Mouse (Mus musculus) heart, embryonic 12.5 days (tissue): ENCODE results near the gene Cog3. TPM values are rescaled to one million over a fixed set of nuclear protein-coding genes. Genes with fewer than 3 reads are reported as not detected.

ENCODE experiments used
- ATAC-seq: fragments of 200-750 bp; cut with Nextera tagmentation; 2 replicates; pipeline ENCODE4 v1.8.0; 2017; ENCODE audit warnings: moderate TSS enrichment, moderate library complexity; ENCODE audit not compliant: insufficient number of reproducible peaks, low FRiP score
- H3K27ac ChIP-seq: fragments of 300-500 bp; sonication (generic); 2 replicates; pipeline ENCODE4 v1.5.1; 2016; ENCODE audit warnings: mild to moderate bottlenecking, moderate library complexity; ENCODE audit not compliant: poor library complexity, severe bottlenecking
- H3K27me3 ChIP-seq: fragments of 300-500 bp; sonication (generic); replicated peaks from 2 replicates; pipeline ENCODE4 v1.6.1; 2016; ENCODE audit warnings: mild to moderate bottlenecking, moderate library complexity
- H3K36me3 ChIP-seq: fragments of 300-500 bp; sonication (generic); 2 replicates; pipeline ENCODE4 v1.6.1; 2016; ENCODE audit warnings: mild to moderate bottlenecking, moderate library complexity
- H3K4me1 ChIP-seq: fragments of 300-500 bp; sonication (generic); replicated peaks from 2 replicates; pipeline ENCODE4 v1.6.1; 2016; ENCODE audit warnings: mild to moderate bottlenecking
- H3K4me2 ChIP-seq: fragments of 300-500 bp; sonication (generic); 2 replicates; pipeline ENCODE4 v1.6.1; 2016; ENCODE audit warnings: mild to moderate bottlenecking, moderate library complexity
- H3K4me3 ChIP-seq: fragments of 300-500 bp; sonication (generic); 2 replicates; pipeline ENCODE4 v1.5.1; 2016; ENCODE audit warnings: mild to moderate bottlenecking
- H3K9ac ChIP-seq: fragments of 300-500 bp; sonication (generic); 2 replicates; pipeline ENCODE4 v1.6.1; 2016; ENCODE audit warnings: mild to moderate bottlenecking, moderate library complexity
- H3K9me3 ChIP-seq: fragments of 300-500 bp; sonication (generic); replicated peaks from 2 replicates; pipeline ENCODE4 v1.6.1; 2016; ENCODE audit warnings: mild to moderate bottlenecking, moderate library complexity
- WGBS: fragments of 180-500 bp; shearing (Covaris S2); methylation state at CpG from one replicate; pipeline ENCODE4 v1.1.7; 2016; 5-methylcytosine and 5-hydroxymethylcytosine counted together
- polyA plus RNA-seq: library from polyadenylated mRNA; unstranded; fragments of >200 nt; fragmentation: Nextera tagmentation; extraction: Ambion mirVana; gene quantifications from 2 replicates; pipeline ENCODE4 v1.2.1, GENCODE M21; 2016

Gene Cog3
- polyA plus RNA-seq, result 18.0 TPM in 2 replicates

- peak; percentile 97 for ATAC-seq
- peak within 1 kb of the TSS; percentile 94 for H3K9ac ChIP-seq
- H3K4me1 ChIP-seq, result peaks cover 19% of the 10 kb centered on the region
- peak within 1 kb of the TSS; percentile 100 for H3K4me3 ChIP-seq
- peak within 1 kb of the TSS; percentile 94 for H3K27ac ChIP-seq
- H3K27me3 ChIP-seq, result 0 out of 2 replicates have a peak, but pooled peaks cover 3% of the 10 kb centered on the region
- WGBS, result under 1% methylated on average over 77 of the region's 78 CpGs
- peak within 1 kb of the TSS; percentile 93 for H3K4me2 ChIP-seq
- no peaks in the 10 kb centered on the region for H3K36me3 ChIP-seq
- H3K9me3 ChIP-seq, result no peaks in the 10 kb centered on the region
Observed at GRCm38 (mm10) chr14:75753991-75754817, at the start of gene Cog3. Gene Cog3 (minus strand): TSS chr14:75754517.

GRCm38 (mm10) chr14:75797769-75798386 is 43.6 kb upstream of the Cog3 start:
- 45% methylated on average over 5 of the region's 5 CpGs for WGBS
- no peak for ATAC-seq
- H3K27me3 ChIP-seq, result no peaks in the 10 kb centered on the region
- H3K4me2 ChIP-seq, result no peak overlapping the region
- no peak overlapping the region for H3K4me3 ChIP-seq
- H3K9ac ChIP-seq, result no peak overlapping the region
- peaks cover 8% of the 10 kb centered on the region for H3K4me1 ChIP-seq
- no peak overlapping the region for H3K27ac ChIP-seq
- no peaks in the 10 kb centered on the region for H3K9me3 ChIP-seq
- H3K36me3 ChIP-seq, result no peaks in the 10 kb centered on the region

- no peaks in the 10 kb centered on the region for H3K27me3 ChIP-seq
- H3K9me3 ChIP-seq, result no peaks in the 10 kb centered on the region
- H3K27ac ChIP-seq, result no peak overlapping the region
- no peaks in the 10 kb centered on the region for H3K4me1 ChIP-seq
- WGBS, result 80% methylated on average over 4 of the region's 4 CpGs
- no peak overlapping the region for H3K4me3 ChIP-seq
- no peaks in the 10 kb centered on the region for H3K36me3 ChIP-seq
- H3K9ac ChIP-seq, result no peak overlapping the region
- H3K4me2 ChIP-seq, result no peak overlapping the region
- no peak for ATAC-seq
Observed at GRCm38 (mm10) chr14:75795918-75796317, 41.6 kb upstream of the Cog3 start.

- Histone ChIP-seq H3K27ac (no peak overlapping the region), H3K4me3 (no peak overlapping the region), H3K9me3 (no peaks in the 10 kb centered on the region), H3K27me3 (no peaks in the 10 kb centered on the region), H3K4me1 (no peaks in the 10 kb centered on the region), H3K4me2 (no peak overlapping the region), H3K9ac (no peak overlapping the region), H3K36me3 (no peaks in the 10 kb centered on the region)
- 75% methylated on average over 5 of the region's 5 CpGs for WGBS
- no peak for ATAC-seq
Observed at GRCm38 (mm10) chr14:75794726-75795125, 40.4 kb upstream of the Cog3 start.

GRCm38 (mm10) chr14:75794324-75794723 is 40.0 kb upstream of the Cog3 start:
- H3K4me2 ChIP-seq, result no peak overlapping the region
- H3K4me3 ChIP-seq, result no peak overlapping the region
- ATAC-seq, result no peak
- no peaks in the 10 kb centered on the region for H3K27me3 ChIP-seq
- no peak overlapping the region for H3K27ac ChIP-seq
- no peaks in the 10 kb centered on the region for H3K4me1 ChIP-seq
- no peaks in the 10 kb centered on the region for H3K36me3 ChIP-seq
- WGBS, result 78% methylated on average over 6 of the region's 6 CpGs
- no peak overlapping the region for H3K9ac ChIP-seq
- no peaks in the 10 kb centered on the region for H3K9me3 ChIP-seq

GRCm38 (mm10) chr14:75793110-75793509 is 38.8 kb upstream of the Cog3 start:
- Histone ChIP-seq H3K4me2 (no peak overlapping the region), H3K27me3 (no peaks in the 10 kb centered on the region; the same call in 1 of the 2 replicates), H3K36me3 (no peaks in the 10 kb centered on the region), H3K9ac (no peak overlapping the region), H3K4me3 (no peak overlapping the region), H3K9me3 (no peaks in the 10 kb centered on the region), H3K4me1 (no peaks in the 10 kb centered on the region), H3K27ac (no peak overlapping the region)
- ATAC-seq, result no peak
- WGBS, result 87% methylated on average over 4 of the region's 4 CpGs

GRCm38 (mm10) chr14:75791372-75791771 is 37.1 kb upstream of the Cog3 start:
- Histone ChIP-seq H3K9ac (no peak overlapping the region), H3K9me3 (no peaks in the 10 kb centered on the region), H3K4me2 (no peak overlapping the region), H3K27me3 (no peaks in the 10 kb centered on the region; the same call in 1 of the 2 replicates), H3K4me3 (no peak overlapping the region), H3K36me3 (no peaks in the 10 kb centered on the region), H3K27ac (no peak overlapping the region), H3K4me1 (0 out of 2 replicates have a peak, but pooled peaks cover 3% of the 10 kb centered on the region)
- no peak for ATAC-seq
- 84% methylated on average over 3 of the region's 3 CpGs for WGBS

- no peak overlapping the region for H3K9ac ChIP-seq
- 81% methylated on average over 3 of the region's 3 CpGs for WGBS
- H3K4me2 ChIP-seq, result no peak overlapping the region
- no peak overlapping the region for H3K27ac ChIP-seq
- H3K4me3 ChIP-seq, result no peak overlapping the region
- no peak for ATAC-seq
- no peaks in the 10 kb centered on the region; the same call in 1 of the 2 replicates for H3K27me3 ChIP-seq
- H3K36me3 ChIP-seq, result no peaks in the 10 kb centered on the region
- peaks cover 8% of the 10 kb centered on the region; the same call in 1 of the 2 replicates for H3K4me1 ChIP-seq
- H3K9me3 ChIP-seq, result no peaks in the 10 kb centered on the region
Observed at GRCm38 (mm10) chr14:75790411-75790996, 36.2 kb upstream of the Cog3 start.

GRCm38 (mm10) chr14:75789291-75789690 is 35.0 kb upstream of the Cog3 start:
- no peak for ATAC-seq
- Histone ChIP-seq H3K36me3 (no peaks in the 10 kb centered on the region), H3K4me1 (peaks cover 8% of the 10 kb centered on the region; the same call in 1 of the 2 replicates), H3K27ac (no peak overlapping the region), H3K4me2 (no peak overlapping the region), H3K27me3 (no peaks in the 10 kb centered on the region; the same call in 1 of the 2 replicates), H3K4me3 (no peak overlapping the region), H3K9me3 (no peaks in the 10 kb centered on the region), H3K9ac (no peak overlapping the region)
- WGBS, result 62% methylated on average over 6 of the region's 6 CpGs

- Histone ChIP-seq H3K27me3 (no peaks in the 10 kb centered on the region; the same call in 1 of the 2 replicates), H3K4me3 (no peak overlapping the region), H3K27ac (no peak overlapping the region), H3K4me1 (peaks cover 8% of the 10 kb centered on the region; the same call in 1 of the 2 replicates), H3K9ac (no peak overlapping the region), H3K36me3 (no peaks in the 10 kb centered on the region), H3K9me3 (no peaks in the 10 kb centered on the region), H3K4me2 (peak overlapping the region; percentile 77)
- ATAC-seq, result no peak
- WGBS, result 31% methylated on average over 7 of the region's 7 CpGs
Observed at GRCm38 (mm10) chr14:75787794-75788175, 33.5 kb upstream of the Cog3 start.
